Mouse (Mus musculus): ENCODE results near the gene D930048N14Rik.
"Not testable (repeated sequence)": the region's sequence is repeated elsewhere in the genome, so short reads cannot be mapped to it uniquely, and the experiment has no call there.

Gene D930048N14Rik

DNA sequence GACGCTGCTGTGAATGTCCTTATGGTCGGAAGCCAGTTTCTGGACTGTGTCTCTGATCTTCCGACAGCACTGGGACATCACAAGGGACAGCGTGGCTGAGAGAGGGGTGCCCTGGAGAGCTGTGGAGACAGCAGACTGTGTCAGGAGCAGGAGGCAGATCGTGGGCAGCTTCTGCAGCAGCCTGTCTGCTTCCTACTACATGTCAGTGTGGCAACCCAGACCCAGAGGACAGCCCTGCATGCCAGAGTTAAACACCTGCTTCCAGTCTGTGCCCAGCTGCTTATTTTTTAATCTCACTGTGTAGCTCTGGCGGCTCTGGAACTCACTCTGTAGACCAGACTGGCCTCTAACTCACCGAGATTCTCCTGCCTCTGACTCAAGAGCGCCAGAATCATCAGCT lies 22.8 kb upstream of the D930048N14Rik start:
- DNase-seq (ENCODE audit: low spot score in 2 of 2): no peak

DNA sequence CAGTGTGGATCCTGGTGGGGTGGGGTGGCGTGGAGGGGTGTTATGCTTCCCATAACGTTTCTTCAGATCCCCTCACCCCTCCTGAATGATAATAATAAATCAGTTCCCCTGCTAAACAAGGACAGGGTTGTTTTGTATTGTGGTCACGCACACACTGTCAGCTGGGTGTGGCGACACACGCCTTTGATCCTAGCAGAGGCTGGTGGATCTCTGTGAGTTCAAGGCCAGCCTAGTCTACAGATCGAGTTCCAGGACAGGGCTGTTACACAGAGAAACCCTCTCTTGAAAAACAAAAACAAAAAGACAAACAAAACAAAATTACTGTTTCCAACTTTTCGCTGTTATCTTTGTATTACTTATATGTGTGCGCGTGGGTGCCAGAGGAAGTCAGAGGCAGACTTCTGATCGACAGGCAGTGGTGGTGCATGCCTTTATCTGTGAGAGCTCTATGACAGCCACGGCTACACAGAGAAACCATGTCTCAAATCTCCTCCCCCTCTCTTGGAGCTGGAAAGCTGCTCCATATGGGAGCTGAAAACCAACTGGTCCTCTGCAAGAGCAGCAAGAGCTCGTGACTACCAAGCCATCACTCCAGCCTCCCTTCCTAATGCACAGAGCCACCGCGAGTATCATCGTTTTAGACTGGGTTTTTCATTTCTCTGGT lies 21.0 kb upstream of the D930048N14Rik start:
- DNase-seq (ENCODE audit: low spot score in 2 of 2): peak in 1 of 2 experiments; percentile 59

DNA sequence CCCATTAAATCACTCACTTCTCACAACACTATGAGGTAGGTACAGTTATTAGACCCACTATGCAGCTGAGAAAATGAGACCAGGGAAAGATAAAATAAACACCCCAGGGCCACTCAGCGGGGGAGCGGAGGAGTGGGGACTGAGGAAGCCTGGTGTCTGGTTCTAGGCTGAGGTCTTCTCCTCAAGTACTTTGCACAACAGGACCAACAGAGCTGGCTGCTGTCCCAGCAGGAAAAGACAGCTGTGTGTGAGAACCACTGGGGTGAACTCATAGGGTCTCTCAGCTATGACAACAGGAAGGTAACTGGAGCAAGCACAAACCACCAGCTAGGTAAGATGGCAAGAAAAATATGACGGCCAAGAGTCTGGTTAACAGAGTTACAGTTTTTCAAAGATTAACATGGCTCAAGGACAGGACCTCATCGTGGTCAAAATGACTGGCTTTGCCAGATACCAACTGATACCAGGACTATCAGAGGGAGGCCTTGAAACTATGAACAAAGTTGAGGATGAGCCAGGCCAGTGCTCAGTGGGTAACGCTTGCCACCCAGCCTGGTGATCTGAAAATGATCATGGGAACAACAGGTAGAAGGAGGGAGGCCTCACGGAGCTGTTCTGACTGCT lies 18.5 kb upstream of the D930048N14Rik start:
- DNase-seq (ENCODE audit: low spot score in 2 of 2): no peak

DNA sequence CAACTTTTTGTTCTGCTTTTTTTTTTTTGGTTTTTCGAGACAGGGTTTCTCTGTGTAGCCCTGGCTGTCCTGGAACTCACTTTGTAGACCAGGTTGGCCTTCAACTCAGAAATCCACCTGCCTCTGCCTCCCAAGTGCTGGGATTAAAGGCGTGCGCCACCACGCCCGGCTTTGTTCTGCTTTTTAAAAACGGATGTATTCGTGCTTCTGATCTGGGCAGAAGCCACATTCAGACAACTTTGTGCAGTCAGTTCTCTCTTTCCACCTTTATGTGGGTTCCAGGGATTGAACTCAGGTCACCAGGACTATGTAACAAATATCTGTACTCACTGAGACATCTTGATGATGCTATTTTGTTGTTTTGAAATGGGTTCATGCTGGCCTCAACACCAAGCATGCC lies 17.6 kb upstream of the D930048N14Rik start:
- not testable (repeated sequence) for DNase-seq (ENCODE audit: low spot score in 2 of 2)

GRCm38 (mm10) chr11:51633721-51634120 lies 17.0 kb upstream of the D930048N14Rik start:
- DNase-seq (ENCODE audit: low spot score in 2 of 2): no peak

DNA sequence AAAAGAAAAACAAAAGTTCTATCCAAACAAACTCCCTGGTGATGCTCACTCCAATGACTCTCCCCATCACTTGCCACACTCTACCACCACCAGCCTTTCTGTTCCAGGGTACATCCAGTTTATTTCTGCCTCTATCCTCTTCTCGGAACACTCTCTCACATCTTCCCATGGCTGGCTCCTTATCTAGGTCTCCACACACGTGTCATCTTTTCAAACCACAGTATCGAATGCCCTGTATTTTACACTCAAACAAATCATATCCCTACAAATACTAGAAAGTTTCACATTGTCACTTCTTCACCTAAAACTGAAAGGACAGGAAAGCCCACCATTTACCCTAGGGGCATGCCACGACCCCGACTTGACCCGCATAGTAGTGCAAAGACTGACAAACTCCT lies 15.6 kb upstream of the D930048N14Rik start:
- no peak for DNase-seq (ENCODE audit: low spot score in 2 of 2)

DNA sequence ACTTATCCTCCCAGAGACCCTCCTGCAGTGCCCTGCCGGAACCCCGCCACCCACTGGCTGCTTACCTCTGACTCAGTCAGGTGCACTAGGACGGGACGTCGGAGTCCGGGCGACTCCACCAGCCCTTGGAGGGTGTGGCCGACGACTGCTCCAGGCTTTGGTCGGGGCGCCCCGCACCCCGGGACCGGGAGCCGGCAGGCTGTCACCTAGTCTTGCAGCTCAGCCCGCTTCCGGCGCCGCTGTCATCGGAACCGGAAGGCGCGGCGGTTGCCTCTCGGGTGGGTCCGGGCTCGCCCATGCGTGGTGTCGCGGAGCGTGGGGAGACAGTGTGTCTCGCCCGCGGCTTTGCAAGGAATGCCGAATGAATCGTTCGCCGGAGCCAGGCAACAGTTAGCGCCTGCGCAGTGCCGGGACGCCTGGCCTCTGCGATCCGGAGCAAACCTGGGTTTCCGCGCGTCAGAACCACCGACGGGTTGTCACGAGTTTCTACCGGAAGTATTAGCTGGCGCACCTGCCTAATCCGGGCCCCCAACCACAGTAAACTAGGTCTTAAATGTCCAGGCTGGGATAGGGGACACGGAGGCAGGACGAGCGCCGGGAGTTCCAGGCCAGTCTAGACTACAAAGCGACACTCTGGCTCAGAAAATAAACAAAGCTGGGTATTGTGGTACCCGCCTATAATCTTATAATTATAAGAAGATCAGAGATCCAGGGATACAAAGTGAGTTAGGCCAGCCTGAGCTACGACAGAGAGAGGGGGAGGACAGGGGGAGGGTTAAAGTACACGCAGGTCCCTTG lies 15.0 kb upstream of the D930048N14Rik start, which contains the start of gene Rmnd5b:
Gene Rmnd5b (minus strand): TSS at position 372 of the 798 bp plus-strand sequence.
- DNase-seq (ENCODE audit: low spot score in 2 of 2): peak; percentile 95 to 97

- peak; percentile 60 to 69 for DNase-seq (ENCODE audit: low spot score in 2 of 2)
These were observed 14.4 kb upstream of the D930048N14Rik start for GRCm38 (mm10) chr11:51636323-51636684.

DNA sequence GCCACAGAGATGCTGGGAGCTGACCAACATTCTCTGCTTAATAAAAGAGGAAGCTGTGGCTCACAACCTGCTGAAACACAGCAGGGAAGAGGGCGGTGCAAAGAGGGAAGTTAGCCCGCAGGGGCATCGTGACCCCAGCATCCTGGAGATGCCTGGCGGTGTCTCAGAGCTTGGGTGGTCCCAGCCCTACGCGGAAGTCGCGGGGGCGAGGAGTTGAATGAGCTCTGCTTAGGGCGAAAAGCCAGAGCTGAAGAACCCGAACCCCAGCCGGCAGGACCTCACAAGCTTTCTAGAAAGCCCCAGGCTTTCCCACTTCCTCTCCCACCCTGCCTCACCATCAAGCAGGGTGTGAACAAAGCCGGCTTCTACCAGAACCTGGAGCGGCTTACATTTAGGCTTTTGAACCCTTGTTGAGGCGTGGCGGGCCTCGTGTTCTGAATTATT lies 12.8 kb upstream of the D930048N14Rik start:
- no peak for DNase-seq (ENCODE audit: low spot score in 2 of 2)

DNA sequence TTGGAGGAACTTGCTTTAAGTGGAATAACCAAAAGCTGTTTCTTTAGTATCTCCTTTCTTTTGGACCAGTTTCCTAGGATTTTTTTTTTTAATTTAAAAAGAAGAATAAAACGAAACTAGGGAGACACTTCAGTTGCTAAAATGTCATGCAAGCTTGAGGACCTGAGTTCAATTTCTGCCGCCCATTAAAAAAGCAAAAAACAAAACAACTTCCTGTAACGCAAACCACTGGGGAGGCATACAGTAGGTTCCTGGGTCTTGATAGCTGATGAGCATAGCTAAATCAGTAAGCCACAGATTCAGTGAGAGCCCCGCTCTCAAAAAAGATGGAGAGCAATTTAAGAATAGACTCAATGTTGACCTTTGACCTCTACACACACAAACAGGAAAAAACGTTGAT lies 12.3 kb upstream of the D930048N14Rik start:
- DNase-seq (ENCODE audit: low spot score in 2 of 2): no peak

- no peak for DNase-seq (ENCODE audit: low spot score in 2 of 2)
These were observed 10.0 kb upstream of the D930048N14Rik start for GRCm38 (mm10) chr11:51640748-51641147.

DNA sequence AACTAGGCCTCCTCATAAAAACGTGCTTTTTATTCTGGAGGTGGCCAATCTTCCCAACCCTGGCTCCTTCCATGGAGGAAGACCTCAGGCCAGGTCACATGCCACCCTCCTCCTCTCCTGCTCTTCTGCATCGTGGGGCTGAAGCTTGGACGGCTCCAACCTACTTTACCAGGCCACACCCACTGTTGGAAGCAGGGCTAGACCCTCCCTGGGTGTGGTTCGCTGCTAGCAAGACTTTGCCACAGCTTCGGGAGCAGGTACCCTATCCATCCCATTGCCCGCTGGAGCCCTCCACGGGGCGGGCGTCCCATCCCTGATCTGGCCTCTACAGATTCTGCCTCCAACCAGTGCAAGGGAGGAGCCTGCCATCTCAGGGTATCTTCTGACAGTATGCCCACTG lies 7.6 kb upstream of the D930048N14Rik start:
- no peak for DNase-seq (ENCODE audit: low spot score in 2 of 2)

DNA sequence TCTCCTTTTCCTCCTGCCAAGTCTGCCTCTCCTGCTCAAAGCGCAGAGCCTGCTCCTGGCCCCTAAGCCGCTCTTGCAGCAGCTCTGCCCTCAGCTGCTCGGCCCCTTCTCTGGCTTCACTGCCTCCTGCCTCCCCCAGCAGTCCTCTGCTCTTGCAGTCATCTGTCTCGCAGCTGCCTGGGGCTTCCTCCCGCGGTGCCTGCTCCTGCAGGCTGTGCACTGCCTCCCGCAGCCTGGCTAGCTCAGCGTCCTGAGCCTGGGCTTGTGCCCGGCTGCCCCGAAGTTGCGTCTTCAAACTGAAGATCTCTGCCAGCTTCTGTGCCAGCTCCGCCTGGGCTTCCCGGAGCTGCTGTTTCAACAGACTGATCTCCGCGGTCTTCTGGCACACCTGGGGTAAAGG lies 7.0 kb upstream of the D930048N14Rik start:
- no peak for DNase-seq (ENCODE audit: low spot score in 2 of 2)

GRCm38 (mm10) chr11:51644217-51644616 lies 6.5 kb upstream of the D930048N14Rik start:
- DNase-seq (ENCODE audit: low spot score in 2 of 2): no peak

DNA sequence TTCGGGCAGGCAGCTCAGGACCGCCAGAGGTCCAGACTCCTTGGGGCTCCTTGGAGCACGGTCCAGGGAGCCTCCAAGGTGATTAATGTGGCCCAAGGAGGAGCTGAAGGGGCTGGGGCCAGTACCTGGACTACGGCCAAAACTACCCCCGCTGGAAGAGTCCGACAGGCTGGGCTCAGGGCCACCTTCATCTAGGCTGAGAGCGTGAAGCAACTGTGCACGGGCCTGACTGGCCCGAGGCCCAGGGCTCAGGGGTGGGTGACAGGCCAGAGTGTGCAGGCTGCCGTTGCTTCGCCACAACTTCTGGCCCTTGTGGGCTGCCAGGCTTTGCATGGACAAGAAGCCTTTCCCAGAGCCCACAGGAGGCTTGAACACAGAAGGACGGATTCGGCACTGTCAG lies 5.5 kb upstream of the D930048N14Rik start:
- DNase-seq (ENCODE audit: low spot score in 2 of 2): no peak

DNA sequence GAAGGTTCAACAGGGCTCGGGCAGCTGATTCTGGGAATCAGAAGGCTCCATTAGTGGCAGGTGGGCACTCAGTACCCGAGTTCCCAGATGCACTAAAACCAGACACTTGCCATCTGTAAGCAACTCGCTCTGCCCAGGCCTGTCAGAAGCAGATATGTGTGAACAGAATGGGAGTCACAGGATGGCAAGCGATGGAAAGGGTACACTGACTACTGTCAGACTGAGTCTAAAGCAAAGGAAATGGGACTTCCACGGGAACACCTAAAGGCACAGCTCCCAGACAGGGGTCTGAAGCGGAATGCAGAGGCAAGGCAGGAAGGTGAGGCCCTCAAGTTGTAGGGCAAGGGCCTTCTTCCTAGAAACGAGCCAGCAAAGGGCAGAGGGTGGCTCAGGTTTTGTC lies 4.5 kb upstream of the D930048N14Rik start:
- no peak for DNase-seq (ENCODE audit: low spot score in 2 of 2)

DNA sequence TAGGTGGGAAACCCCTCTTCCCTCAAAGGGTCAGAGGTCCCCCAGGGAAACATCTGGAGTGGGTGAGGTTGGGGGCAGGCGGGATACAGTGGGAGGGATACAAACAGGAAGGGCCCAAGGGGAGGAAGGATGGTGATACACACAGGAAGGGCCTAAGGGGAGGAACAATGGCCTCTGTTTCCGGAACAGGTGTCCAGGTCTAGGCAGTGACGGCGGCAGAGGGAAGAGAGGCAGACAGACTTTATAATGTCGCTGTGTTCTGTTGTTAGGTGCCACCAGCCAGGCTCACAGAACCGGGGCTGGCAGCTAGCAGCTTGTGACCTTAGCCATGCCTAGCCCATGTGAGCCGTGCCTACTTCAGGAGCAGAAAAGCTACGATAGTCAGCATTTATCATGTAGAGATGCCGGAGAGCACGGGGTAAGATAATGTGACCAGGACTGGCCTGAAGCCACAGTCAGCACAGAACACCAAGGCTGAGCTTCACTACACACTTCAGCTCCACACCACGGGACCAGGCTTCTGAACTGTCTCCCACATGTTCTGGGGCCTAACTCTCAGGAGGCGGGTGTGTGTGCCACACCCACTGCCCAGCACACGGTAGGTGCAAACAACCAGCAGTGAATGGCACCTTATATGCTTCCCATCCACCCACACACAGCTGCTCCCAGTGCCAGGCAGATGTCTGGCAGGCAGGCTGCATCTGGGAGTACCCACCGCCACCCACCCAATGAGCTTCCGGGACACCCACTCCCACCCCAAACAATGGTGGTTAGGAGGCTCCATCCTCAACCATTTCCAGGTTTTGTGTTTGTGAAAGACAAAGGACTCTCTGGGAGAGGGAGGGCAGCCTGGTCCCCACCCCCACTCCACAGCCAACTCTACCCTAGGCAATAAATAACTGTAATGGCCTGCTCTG lies 3.7 kb upstream of the D930048N14Rik start:
- DNase-seq (ENCODE audit: low spot score in 2 of 2): peak in 1 of 2 experiments; percentile 43

- DNase-seq (ENCODE audit: low spot score in 2 of 2): no peak
These were observed 2.2 kb upstream of the D930048N14Rik start for GRCm38 (mm10) chr11:51648566-51648965.

- no peak for DNase-seq (ENCODE audit: low spot score in 2 of 2)
These were observed 1.5 kb upstream of the D930048N14Rik start for GRCm38 (mm10) chr11:51649111-51649888.

- peak; percentile 47 to 48 for DNase-seq (ENCODE audit: low spot score in 2 of 2)
These were observed 910 bp upstream of the D930048N14Rik start for GRCm38 (mm10) chr11:51649889-51650199.

- no peak for DNase-seq (ENCODE audit: low spot score in 2 of 2)
These were observed 493 bp upstream of the D930048N14Rik start for GRCm38 (mm10) chr11:51650261-51650660.
